Mouse (Mus musculus) limb, embryonic 14.5 days (tissue): ENCODE data around the gene Hoxa6. TPM values are rescaled to one million over a fixed set of nuclear protein-coding genes. Genes with fewer than 3 reads are reported as not detected.

Experiments used
- ATAC-seq: fragments of 200-750 bp; cut with Nextera tagmentation; 2 replicates; pipeline ENCODE4 v1.8.0; 2017; ENCODE audit warnings: low read depth, moderate number of reproducible peaks, moderate TSS enrichment; ENCODE audit not compliant: low FRiP score
- DNase-seq: peaks from one replicate; pipeline ENCODE4 v3.0.0-alpha.2; 2015; ENCODE audit warnings: low spot score
- H3K27ac ChIP-seq: fragments of 300-500 bp; sonication (generic); replicated peaks from 2 replicates; pipeline ENCODE4 v1.5.1; 2014; ENCODE audit warnings: low read depth, mild to moderate bottlenecking, low read length, moderate library complexity, mixed read lengths
- H3K27me3 ChIP-seq: fragments of 300-500 bp; sonication (generic); 2 replicates; pipeline ENCODE4 v1.6.1; 2014; ENCODE audit warnings: low read length, mixed read lengths; ENCODE audit not compliant: control insufficient read depth, insufficient read depth
- H3K36me3 ChIP-seq: fragments of 300-500 bp; sonication (generic); 2 replicates; pipeline ENCODE4 v1.6.1; 2014; ENCODE audit warnings: mild to moderate bottlenecking, low read length, moderate library complexity, mixed read lengths; ENCODE audit not compliant: control insufficient read depth, insufficient read depth
- H3K4me1 ChIP-seq: fragments of 300-500 bp; sonication (generic); 2 replicates; pipeline ENCODE4 v1.6.1; 2014; ENCODE audit warnings: antibody characterized with exemption, low read length, mixed read lengths; ENCODE audit not compliant: control insufficient read depth, insufficient read depth
- H3K4me2 ChIP-seq: fragments of 300-500 bp; sonication (generic); replicated peaks from 2 replicates; pipeline ENCODE4 v1.6.1; 2014; ENCODE audit warnings: low read depth, mild to moderate bottlenecking, low read length, moderate library complexity; ENCODE audit not compliant: severe bottlenecking
- H3K4me3 ChIP-seq: fragments of 300-500 bp; sonication (generic); replicated peaks from 2 replicates; pipeline ENCODE4 v1.5.1; 2014; ENCODE audit warnings: low read length
- H3K9ac ChIP-seq: fragments of 300-500 bp; sonication (generic); 2 replicates; pipeline ENCODE4 v1.6.1; 2014; ENCODE audit warnings: mild to moderate bottlenecking, low read depth, low read length, moderate library complexity; ENCODE audit not compliant: severe bottlenecking
- H3K9me3 ChIP-seq: fragments of 300-500 bp; sonication (generic); 2 replicates; pipeline ENCODE4 v1.6.1; 2016; ENCODE audit warnings: low read length; ENCODE audit not compliant: control insufficient read depth
- POLR2A ChIP-seq: fragments of 200-500 bp; IDR thresholded peaks from 2 replicates; pipeline ENCODE4 v1.8.0; 2012; ENCODE audit warnings: inconsistent platforms, mild to moderate bottlenecking, moderate library complexity, borderline replicate concordance; ENCODE audit not compliant: insufficient read depth, insufficient read length; ENCODE audit errors: extremely low read depth
- WGBS: fragments of 180-500 bp; shearing (Covaris S2); extraction: QIAGEN DNeasy Blood & Tissue Kit; methylation state at CpG from one replicate; pipeline ENCODE4 v1.1.7; 2014; 5-methylcytosine and 5-hydroxymethylcytosine counted together
- polyA plus RNA-seq, 2 experiments: library from polyadenylated mRNA; depleted of rRNA in 1 of 2; stranded (reverse) in 1 of 2; unstranded in 1 of 2; fragments of >200 nt; fragmentation: Nextera tagmentation in 1 of 2; extraction: Ambion mirVana in 1 of 2; gene quantifications; 2 replicates each; pipeline versions ENCODE4 v1.2.1 to v1.2.3; 2012 to 2014

Hoxa6 gene
- polyA plus RNA-seq, 2 experiments, result 0.66 to 3.9 TPM

DNA sequence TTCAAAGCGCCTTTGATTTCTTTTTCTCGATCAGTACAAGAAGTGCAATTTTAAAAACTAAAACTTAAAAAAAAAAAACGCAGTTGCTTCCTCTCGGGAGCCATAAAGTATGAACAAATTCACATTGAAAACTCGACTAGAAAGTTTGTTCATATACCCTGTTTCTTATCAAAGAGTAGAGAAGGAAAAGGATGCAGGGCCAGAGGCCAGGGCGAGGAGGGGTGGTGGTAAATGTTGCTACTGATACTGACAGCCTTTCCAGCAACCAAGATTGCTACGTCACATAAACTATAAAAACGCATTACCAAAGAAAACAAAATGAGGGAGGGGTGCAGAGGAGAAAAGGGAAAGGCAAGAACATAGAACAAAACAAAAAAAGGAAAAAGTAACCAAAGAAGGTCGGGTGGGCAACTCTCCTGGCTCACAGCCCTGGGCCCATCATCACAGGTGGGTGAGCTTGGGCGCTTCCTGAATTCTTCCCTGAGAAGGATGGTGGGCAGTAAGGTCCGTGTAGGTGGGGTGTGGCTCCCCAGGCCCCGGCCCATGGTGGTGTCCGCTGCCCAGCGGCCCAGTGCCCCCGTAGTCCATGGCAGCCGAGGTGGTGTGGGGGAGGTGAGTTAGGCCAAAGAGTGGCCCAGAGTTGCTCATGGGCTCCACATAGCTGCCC is 38.9 kb downstream of the Hoxa6 start:
- Histone ChIP-seq H3K4me2 (0 out of 2 replicates have a peak overlapping the region, but pooled peaks have one; percentile 7), H3K27me3 (peaks cover 75% of the 10 kb centered on the region), H3K4me1 (peaks cover 21% of the 10 kb centered on the region), H3K9me3 (no peaks in the 10 kb centered on the region), H3K9ac (no peak overlapping the region), H3K36me3 (peaks cover 20% of the 10 kb centered on the region), H3K27ac (no peak overlapping the region), H3K4me3 (no peak overlapping the region)
- TF ChIP-seq POLR2A, result no peak
- no peak for ATAC-seq
- no peak for DNase-seq
- 57% methylated on average over 16 of the region's 16 CpGs for WGBS

DNA sequence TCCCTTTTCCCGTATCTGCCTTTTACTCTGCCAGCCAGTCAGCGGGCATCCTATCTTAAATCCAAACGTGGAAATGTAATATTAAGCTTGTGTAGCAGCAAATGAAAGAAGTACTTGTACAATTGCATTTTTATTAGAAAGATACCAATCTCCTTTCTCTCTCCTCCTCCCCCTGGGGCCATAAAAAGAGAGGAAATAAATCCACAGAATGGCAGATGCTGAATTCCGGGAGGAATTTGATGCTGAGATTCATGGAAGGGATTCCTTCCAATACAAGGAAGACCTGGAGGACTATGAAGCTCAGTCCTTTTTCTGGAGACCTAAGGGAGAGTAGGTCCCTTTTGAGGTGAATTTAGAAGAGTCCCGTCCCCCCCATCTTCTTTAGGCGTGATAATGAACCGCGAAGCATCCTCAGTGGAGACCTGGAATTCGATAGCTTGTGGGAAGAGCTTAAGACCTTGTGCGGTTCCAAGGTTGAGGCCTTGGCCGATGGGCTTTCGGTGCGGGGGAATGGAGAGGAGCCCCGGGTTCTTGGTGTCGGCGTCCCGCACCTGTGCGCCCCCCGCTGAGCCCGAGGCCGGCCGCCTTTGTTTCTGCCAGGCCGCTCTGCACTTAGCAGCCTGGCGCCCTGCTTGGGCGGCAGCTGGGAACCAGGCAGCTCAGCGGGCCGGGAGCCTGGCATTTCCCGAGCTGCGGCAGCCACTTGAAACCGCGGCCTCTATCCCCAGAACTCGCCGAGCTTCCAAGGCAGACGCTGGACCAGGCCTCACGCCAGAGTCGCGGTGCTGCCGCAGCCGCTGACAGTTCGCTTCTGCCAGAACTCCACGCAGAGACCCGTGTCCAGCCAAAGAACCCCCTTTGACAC is 40.1 kb downstream of the Hoxa6 start:
- H3K4me1 ChIP-seq, result peaks cover 29% of the 10 kb centered on the region
- H3K9ac ChIP-seq, result no peak overlapping the region
- H3K4me3 ChIP-seq, result 0 out of 2 replicates have a peak overlapping the region, but pooled peaks have one; percentile 5
- ATAC-seq (no peak), DNase-seq (no peak)
- H3K4me2 ChIP-seq, result peak overlapping the region; percentile 20; the same call in 1 of the 2 replicates
- H3K36me3 ChIP-seq, result peaks cover 20% of the 10 kb centered on the region
- WGBS, result 23% methylated on average over 34 of the region's 42 CpGs
- H3K9me3 ChIP-seq, result no peaks in the 10 kb centered on the region
- no peak for TF ChIP-seq POLR2A
- peaks cover 79% of the 10 kb centered on the region for H3K27me3 ChIP-seq
- no peak overlapping the region for H3K27ac ChIP-seq

DNA sequence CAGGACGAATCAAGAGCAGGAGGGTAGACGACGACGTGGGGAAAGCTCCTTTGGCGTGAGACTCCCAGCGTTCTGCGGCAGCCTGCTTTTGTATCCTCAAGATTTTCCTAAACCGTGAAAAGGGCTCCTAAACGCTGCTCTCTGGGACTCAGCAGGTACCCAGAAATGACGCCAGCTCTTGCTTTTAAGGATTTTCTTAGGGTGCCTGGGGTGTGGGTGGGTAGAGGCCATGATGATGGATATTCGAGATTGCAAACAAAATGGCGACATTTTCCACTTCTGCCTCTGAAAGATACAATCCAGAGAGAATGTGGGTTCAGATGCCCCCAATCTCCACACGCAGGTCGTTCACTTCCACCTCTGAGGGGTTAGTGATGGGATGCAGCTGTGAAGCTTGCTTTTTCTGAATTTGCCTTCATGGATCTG is 40.8 kb downstream of the Hoxa6 start:
- Histone ChIP-seq H3K36me3 (peaks cover 20% of the 10 kb centered on the region), H3K9ac (no peak overlapping the region), H3K9me3 (no peaks in the 10 kb centered on the region), H3K4me2 (no peak overlapping the region), H3K4me1 (peaks cover 24% of the 10 kb centered on the region), H3K4me3 (no peak overlapping the region), H3K27me3 (peaks cover 85% of the 10 kb centered on the region), H3K27ac (no peak overlapping the region)
- TF ChIP-seq POLR2A, result no peak
- no peak for DNase-seq
- ATAC-seq, result no peak
- 40% methylated on average over 14 of the region's 14 CpGs for WGBS

DNA sequence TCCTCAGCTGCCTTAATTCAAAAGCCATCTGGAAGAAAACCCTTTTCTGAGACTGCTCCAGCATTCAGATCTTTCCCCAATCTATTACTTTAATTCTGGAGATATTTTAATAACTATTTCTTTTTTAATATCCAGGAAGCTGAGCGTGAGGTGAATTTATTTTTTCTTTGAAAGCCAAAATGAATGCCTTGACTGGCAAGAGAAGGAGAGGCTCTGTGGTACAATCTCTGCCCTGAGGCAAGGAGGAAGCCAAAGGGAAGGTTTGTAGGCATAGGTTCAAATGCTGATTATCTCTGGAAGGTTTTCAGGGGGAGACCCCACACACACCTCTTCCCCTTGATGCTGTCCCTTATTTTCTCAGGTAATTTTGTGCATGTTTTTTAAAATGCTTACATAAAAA is 41.3 kb downstream of the Hoxa6 start:
- WGBS, result 57% methylated on average over 1 of the region's 1 CpGs
- H3K27me3 ChIP-seq, result peaks cover 87% of the 10 kb centered on the region
- no peak overlapping the region for H3K4me2 ChIP-seq
- peaks cover 18% of the 10 kb centered on the region for H3K36me3 ChIP-seq
- H3K4me1 ChIP-seq, result peaks cover 20% of the 10 kb centered on the region
- no peak overlapping the region for H3K9ac ChIP-seq
- H3K4me3 ChIP-seq, result no peak overlapping the region
- DNase-seq (no peak), ATAC-seq (no peak)
- TF ChIP-seq POLR2A, result no peak
- no peaks in the 10 kb centered on the region for H3K9me3 ChIP-seq
- H3K27ac ChIP-seq, result no peak overlapping the region

DNA sequence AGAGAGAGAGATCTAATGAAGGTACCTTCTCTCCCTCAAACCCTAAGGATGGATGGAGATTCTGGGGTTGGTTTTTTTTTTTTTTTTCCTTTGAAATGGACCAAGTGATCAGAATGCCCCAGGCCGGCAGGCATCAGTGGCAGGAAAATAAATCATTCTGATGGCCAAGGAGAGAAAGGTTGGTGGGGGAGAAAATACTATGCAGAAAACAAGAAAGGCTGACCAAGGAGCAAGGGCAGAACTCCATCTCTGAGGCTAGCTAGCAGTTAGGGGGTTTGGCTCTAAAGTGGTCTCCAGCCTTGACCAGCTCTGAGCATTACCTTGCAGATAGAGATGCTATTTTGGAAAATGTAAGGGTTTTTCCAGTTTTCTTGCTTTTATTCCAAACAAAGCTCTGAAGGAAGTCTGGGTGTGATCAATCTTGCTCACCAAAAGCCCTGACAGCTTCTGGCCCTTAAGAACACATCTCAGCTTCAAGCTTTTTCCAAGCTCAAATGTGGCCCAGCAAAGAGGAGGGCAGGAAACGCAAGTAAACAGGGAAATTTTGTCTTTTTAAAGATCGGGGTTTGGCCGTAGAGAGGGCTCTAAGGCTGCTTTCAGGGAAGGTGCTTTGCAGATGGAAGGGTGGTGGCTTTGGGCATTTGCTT is 42.0 kb downstream of the Hoxa6 start:
- H3K4me3 ChIP-seq, result no peak overlapping the region
- 34% methylated on average over 4 of the region's 4 CpGs for WGBS
- no peaks in the 10 kb centered on the region for H3K9me3 ChIP-seq
- no peak for TF ChIP-seq POLR2A
- H3K4me2 ChIP-seq, result no peak overlapping the region
- DNase-seq (no peak), ATAC-seq (no peak)
- H3K36me3 ChIP-seq, result peaks cover 15% of the 10 kb centered on the region
- H3K9ac ChIP-seq, result no peak overlapping the region
- peaks cover 87% of the 10 kb centered on the region for H3K27me3 ChIP-seq
- peaks cover 17% of the 10 kb centered on the region for H3K4me1 ChIP-seq
- no peak overlapping the region for H3K27ac ChIP-seq
